Mouse (Mus musculus) heart, embryonic 10.5 days (tissue): Measurements from ENCODE around the gene Taar7f. TPM values are rescaled to one million over a fixed set of nuclear protein-coding genes. Genes with fewer than 3 reads are reported as not detected.
"Not testable (repeated sequence)": the region's sequence is repeated elsewhere in the genome, so short reads cannot be mapped to it uniquely, and the experiment has no call there.

Experiments used
- DNase-seq: peaks from one replicate; pipeline ENCODE4 v3.0.0-alpha.2; 2017; ENCODE audit warnings: low spot score
- H3K27ac ChIP-seq: fragments of 300-500 bp; sonication (generic); 2 replicates; pipeline ENCODE4 v1.5.1; 2016; ENCODE audit warnings: mild to moderate bottlenecking
- H3K27me3 ChIP-seq: fragments of 300-500 bp; sonication (generic); 2 replicates; pipeline ENCODE4 v1.6.1; 2016; ENCODE audit warnings: mild to moderate bottlenecking; ENCODE audit not compliant: poor library complexity, insufficient read depth, severe bottlenecking
- H3K36me3 ChIP-seq: fragments of 300-500 bp; sonication (generic); 2 replicates; pipeline ENCODE4 v1.6.1; 2016; ENCODE audit warnings: mild to moderate bottlenecking, moderate library complexity
- H3K4me1 ChIP-seq: fragments of 300-500 bp; sonication (generic); 2 replicates; pipeline ENCODE4 v1.6.1; 2016; ENCODE audit warnings: mild to moderate bottlenecking
- H3K4me3 ChIP-seq: fragments of 300-500 bp; sonication (generic); 2 replicates; pipeline ENCODE4 v1.5.1; 2016; ENCODE audit warnings: mild to moderate bottlenecking, moderate library complexity
- H3K9me3 ChIP-seq: fragments of 300-500 bp; sonication (generic); 2 replicates; pipeline ENCODE4 v1.6.1; 2016; ENCODE audit warnings: mild to moderate bottlenecking, moderate library complexity
- WGBS: fragments of 180-500 bp; shearing (Covaris S2); methylation state at CpG from one replicate; pipeline ENCODE4 v1.1.7; 2016; 5-methylcytosine and 5-hydroxymethylcytosine counted together
- polyA plus RNA-seq: library from polyadenylated mRNA; unstranded; fragments of >200 nt; fragmentation: Nextera tagmentation; extraction: Ambion mirVana; gene quantifications from 2 replicates; pipeline ENCODE4 v1.2.1, GENCODE M21; 2016

Gene Taar7f
- polyA plus RNA-seq, 1 experiment from 2014 or later: not detected

GRCm38 (mm10) chr10:24085936-24086335 is 36.6 kb downstream of the Taar7f start:
- WGBS: 73% methylated on average over 5 of the region's 5 CpGs
- H3K36me3 ChIP-seq: no peaks in the 10 kb centered on the region
- no peaks in the 10 kb centered on the region for H3K27me3 ChIP-seq
- H3K4me3 ChIP-seq: no peak overlapping the region
- no peaks in the 10 kb centered on the region for H3K9me3 ChIP-seq
- H3K4me1 ChIP-seq: no peaks in the 10 kb centered on the region
- no peak for DNase-seq
- H3K27ac ChIP-seq: no peak overlapping the region

- Histone ChIP-seq H3K4me1 (no peaks in the 10 kb centered on the region), H3K36me3 (no peaks in the 10 kb centered on the region), H3K27ac (no peak overlapping the region), H3K27me3 (no peaks in the 10 kb centered on the region), H3K9me3 (no peaks in the 10 kb centered on the region), H3K4me3 (no peak overlapping the region)
- whole genome bisulfite sequencing: 53% methylated on average over 5 of the region's 5 CpGs
- DNase-seq: no peak
Observed at GRCm38 (mm10) chr10:24086555-24086954, 37.2 kb downstream of the Taar7f start.

- H3K4me1 ChIP-seq: no peaks in the 10 kb centered on the region
- no peaks in the 10 kb centered on the region for H3K36me3 ChIP-seq
- H3K27me3 ChIP-seq: no peaks in the 10 kb centered on the region
- no peak overlapping the region for H3K27ac ChIP-seq
- no peak for DNase-seq
- WGBS: 82% methylated on average over 2 of the region's 2 CpGs
- H3K4me3 ChIP-seq: no peak overlapping the region
- H3K9me3 ChIP-seq: no peaks in the 10 kb centered on the region
Observed at GRCm38 (mm10) chr10:24087168-24087567, 37.9 kb downstream of the Taar7f start.

GRCm38 (mm10) chr10:24092194-24092593 is 42.9 kb downstream of the Taar7f start, which contains the start of gene Taar8b:
Taar8b (minus strand) TSS chr10:24092294.
- H3K27ac ChIP-seq: no peak within 1 kb of the TSS
- no peaks in the 10 kb centered on the region for H3K9me3 ChIP-seq
- H3K4me3 ChIP-seq: no peak within 1 kb of the TSS
- WGBS: 64% methylated on average over 2 of the region's 2 CpGs
- H3K36me3 ChIP-seq: no peaks in the 10 kb centered on the region
- no peak for DNase-seq
- no peaks in the 10 kb centered on the region for H3K27me3 ChIP-seq
- H3K4me1 ChIP-seq: no peaks in the 10 kb centered on the region

- H3K4me1 ChIP-seq, H3K36me3 ChIP-seq, H3K4me3 ChIP-seq, DNase-seq, H3K27ac ChIP-seq, H3K9me3 ChIP-seq, H3K27me3 ChIP-seq: not testable (repeated sequence)
- WGBS: 65% methylated on average over 2 of the region's 2 CpGs
Observed at GRCm38 (mm10) chr10:24097010-24097409, 47.7 kb downstream of the Taar7f start.

Other genes starting within 250 kb of the Taar7f start
- not detected in 2 replicates for gene Vnn3, start 198.0 kb upstream of the Taar7f start, polyA plus RNA-seq
- gene Vnn1, start 154.8 kb upstream of the Taar7f start, polyA plus RNA-seq: 12.3 and 12.4 TPM in 2 replicates
- not detected in 2 replicates for gene Taar1, start 129.2 kb upstream of the Taar7f start, polyA plus RNA-seq
- 0.14 TPM in 1 of 2 replicates, not detected in the other for gene Taar2, start 110.9 kb upstream of the Taar7f start, polyA plus RNA-seq
- not detected in 2 replicates for gene Taar3, start 100.0 kb upstream of the Taar7f start, polyA plus RNA-seq
- not detected in 2 replicates for gene Taar4, start 89.0 kb upstream of the Taar7f start, polyA plus RNA-seq
- not detected in 2 replicates for gene Taar5, start 78.8 kb upstream of the Taar7f start, polyA plus RNA-seq
- not detected in 2 replicates for gene Taar6, start 63.9 kb upstream of the Taar7f start, polyA plus RNA-seq
- gene Taar7a, start 56.0 kb upstream of the Taar7f start, polyA plus RNA-seq: not detected in 2 replicates
- not detected in 2 replicates for gene Taar7b, start 49.6 kb upstream of the Taar7f start, polyA plus RNA-seq
- gene Taar7d, start 22.3 kb upstream of the Taar7f start, polyA plus RNA-seq: not detected in 2 replicates
- gene Taar7e, start 11.9 kb upstream of the Taar7f start, polyA plus RNA-seq: not detected in 2 replicates
- gene Taar8a, start 27.0 kb downstream of the Taar7f start, polyA plus RNA-seq: not detected in 2 replicates
- gene Taar8b, start 42.8 kb downstream of the Taar7f start, polyA plus RNA-seq: not detected in 2 replicates
- gene Taar8c, start 52.4 kb downstream of the Taar7f start, polyA plus RNA-seq: not detected in 2 replicates
- gene Taar9, start 60.0 kb downstream of the Taar7f start, polyA plus RNA-seq: not detected in 2 replicates
- gene Stx7, start 99.8 kb downstream of the Taar7f start, polyA plus RNA-seq: 78.7 and 81.8 TPM in 2 replicates
- gene Moxd1, start 174.0 kb downstream of the Taar7f start, polyA plus RNA-seq: 1.6 and 6.2 TPM in 2 replicates